Mouse (Mus musculus) G1E (cell line): ENCODE data around the gene Gvin1.
"Not testable (repeated sequence)": the region's sequence is repeated elsewhere in the genome, so short reads cannot be mapped to it uniquely, and the experiment has no call there.

Experiments
- CTCF ChIP-seq: IDR thresholded peaks from 2 replicates; pipeline ENCODE4 v1.5.1; 2012; ENCODE audit warnings: low read depth, low read length, inconsistent platforms, mixed read lengths
- GATA1 ChIP-seq: IDR thresholded peaks from 2 replicates; pipeline ENCODE4 v1.6.1; 2012; ENCODE audit warnings: borderline replicate concordance, low read length, inconsistent platforms, mixed read lengths

GRCm38 (mm10) chr7:106206630-106207029 is 8.5 kb downstream of the Gvin1 start:
- TF ChIP-seq GATA1, CTCF: not testable (repeated sequence)
